Mouse (Mus musculus): ENCODE results near the gene Ldhd.

Gene Ldhd

GRCm38 (mm10) chr8:111627923-111628322, 2.3 kb downstream of the Ldhd start:
- no peak for DNase-seq (ENCODE audit: low spot score)

DNA sequence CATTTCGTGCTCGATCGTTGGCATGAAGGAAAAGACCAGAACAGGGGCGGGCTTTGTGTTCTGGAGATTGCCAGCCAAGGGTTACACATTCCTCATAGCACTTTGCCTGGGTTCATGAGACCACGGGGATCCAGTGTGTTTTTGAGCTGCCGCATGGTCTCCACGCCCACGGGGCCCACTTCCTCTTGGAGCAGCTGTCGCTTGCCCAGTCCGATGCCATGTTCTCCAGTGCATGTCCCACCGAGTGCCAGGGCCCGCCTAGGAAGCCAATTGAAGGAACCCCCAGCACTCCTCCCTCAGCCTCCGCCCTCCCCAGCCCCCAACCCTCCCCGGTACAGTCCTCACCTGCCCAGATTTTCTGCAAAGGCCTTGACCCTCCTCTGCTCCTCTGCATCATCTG, 3.2 kb downstream of the Ldhd start:
- no peak for DNase-seq (ENCODE audit: low spot score)

DNA sequence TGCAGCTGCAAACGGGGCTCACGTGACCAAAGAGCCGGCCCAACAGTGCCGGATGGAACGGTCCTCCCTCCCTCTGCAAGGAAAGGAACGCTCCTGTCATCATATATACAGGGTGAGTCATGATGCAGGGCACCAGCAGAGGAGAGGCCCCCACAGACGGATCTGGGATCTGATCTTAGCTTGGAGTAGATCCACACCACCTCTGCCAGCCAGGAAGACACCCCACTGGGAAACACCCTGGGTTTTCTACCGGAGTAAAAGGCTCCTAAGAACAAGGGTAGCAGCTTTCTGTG, 3.7 kb downstream of the Ldhd start:
- peak; percentile 29 for DNase-seq (ENCODE audit: low spot score)

- DNase-seq (ENCODE audit: low spot score): peak; percentile 76
Measured at GRCm38 (mm10) chr8:111625694-111626527, 4.3 kb downstream of the Ldhd start.

DNA sequence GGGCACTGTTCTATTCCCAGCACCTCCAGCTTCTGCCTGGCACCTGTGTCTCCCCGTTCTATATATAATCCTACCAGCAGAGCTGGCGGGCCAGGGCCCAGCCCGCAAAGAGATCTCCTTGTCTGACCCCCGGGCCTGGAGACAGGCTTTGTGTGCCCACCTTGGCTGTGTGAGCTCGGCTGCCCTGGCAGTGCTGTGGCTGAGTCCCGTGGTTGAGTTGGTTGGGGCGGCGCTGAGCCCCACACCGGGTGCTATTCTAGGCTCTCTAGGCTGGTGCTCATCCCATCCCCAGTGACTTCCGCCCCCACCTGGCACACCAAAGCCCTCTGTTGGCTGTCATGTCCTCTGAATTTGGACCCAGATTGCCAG, 5.3 kb downstream of the Ldhd start:
- no peak for DNase-seq (ENCODE audit: low spot score)

GRCm38 (mm10) chr8:111624081-111624852, 5.9 kb downstream of the Ldhd start:
- DNase-seq (ENCODE audit: low spot score): peak; percentile 80

- DNase-seq (ENCODE audit: low spot score): no peak
Measured at GRCm38 (mm10) chr8:111622553-111622952, 7.6 kb downstream of the Ldhd start.

DNA sequence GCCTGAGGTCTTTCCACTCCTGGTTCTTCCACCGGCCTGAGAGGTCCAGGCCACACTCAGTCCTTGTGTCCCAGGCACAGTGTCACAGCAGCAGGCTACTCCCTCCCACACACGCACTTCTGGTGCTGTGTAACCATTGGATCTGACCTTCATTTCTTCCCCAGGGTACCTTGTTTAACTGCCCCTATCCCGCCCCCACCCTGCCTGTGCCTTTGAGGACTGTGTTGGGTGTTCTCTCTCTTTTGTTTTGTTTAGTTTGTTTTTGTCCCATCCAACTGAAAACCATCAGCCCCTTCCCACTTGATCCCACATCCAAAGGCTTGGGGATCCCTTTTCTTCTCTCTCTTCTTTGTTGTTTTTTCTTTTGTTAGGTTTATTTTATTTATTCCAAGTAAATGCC, 8.1 kb downstream of the Ldhd start:
- no peak for DNase-seq (ENCODE audit: low spot score)

DNA sequence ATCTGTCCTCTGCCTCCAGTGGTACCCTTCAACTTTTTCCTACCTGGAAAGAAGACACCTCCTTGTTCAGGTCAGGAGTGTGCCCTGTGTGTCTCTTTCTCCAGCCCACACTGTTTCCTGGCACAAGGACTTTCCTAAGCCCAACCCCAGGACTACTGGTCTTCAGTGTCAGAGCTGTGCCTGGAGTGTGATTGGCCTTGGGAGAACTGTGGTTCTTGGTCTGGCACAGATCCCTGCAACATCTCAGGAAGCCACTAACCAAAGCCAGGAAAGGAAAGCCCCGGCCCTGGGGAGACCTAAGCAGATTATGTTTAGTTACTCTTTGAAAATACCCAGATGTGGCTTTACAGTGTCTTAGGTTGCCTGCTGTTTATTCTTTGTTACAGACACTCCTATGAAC, 10.2 kb downstream of the Ldhd start:
- DNase-seq (ENCODE audit: low spot score): no peak

GRCm38 (mm10) chr8:111618273-111618672, 11.9 kb downstream of the Ldhd start:
- no peak for DNase-seq (ENCODE audit: low spot score)

DNA sequence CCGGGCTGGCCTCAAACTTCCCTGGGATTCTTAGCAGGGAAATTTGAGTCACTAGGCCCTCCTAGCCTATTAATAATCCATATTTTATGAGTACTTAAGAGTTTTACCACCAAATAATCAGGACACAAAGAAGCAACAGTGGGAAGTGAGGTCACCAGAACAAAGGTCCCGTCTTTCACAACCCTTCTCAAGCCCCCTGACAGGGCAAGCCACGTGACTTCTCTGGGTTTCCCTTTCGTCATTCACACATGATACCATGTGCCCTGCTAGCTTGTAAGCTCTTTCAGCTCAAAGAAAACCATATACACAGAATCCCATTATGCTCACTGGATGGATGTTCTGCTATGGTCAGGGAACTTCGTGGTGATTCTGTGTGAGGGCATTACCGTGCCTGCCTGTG, 12.4 kb downstream of the Ldhd start:
- DNase-seq (ENCODE audit: low spot score): no peak

DNA sequence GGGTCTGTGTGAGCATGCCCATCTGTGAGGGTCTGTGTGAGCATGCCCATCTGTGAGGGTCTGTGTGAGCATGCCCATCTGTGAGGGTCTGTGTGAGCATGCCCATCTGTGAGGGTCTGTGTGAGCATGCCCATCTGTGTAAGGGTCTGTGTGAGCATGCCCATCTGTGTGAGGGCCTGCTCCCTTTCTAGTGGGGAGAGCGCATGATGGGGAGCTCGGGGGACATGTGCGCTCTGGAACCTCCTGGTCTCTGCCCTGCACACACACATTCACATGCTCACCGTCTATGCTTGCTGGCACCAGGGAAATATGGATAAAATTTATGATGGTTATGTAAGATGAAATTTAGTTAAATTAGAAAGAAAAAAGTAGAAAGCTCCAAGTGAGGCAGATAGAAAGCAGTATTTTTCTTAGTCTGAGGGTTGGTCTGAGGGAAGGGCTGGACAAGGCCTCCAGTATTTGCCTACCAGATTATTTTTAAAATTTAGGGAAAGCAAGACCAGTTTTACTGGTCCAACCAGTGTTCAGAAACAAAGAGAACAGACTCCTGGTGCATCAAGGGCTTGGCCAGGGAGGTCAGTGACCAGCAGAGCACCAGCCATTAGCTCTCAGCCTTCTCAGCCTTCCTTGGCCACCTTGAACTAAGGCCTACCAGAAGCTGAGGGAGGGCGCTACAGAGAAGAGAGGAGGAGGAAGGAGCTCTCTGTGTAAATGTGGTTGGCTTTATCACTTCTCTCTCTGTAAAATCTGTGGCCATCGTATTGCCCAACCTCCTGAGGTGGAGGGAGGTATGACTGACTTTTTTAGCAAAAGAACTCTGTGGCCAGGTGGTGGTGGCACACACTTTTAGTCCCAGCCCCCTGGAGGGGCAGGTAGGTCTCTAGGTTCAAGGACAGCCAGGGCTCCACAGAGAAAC, 15.1 kb downstream of the Ldhd start:
- peak; percentile 35 for DNase-seq (ENCODE audit: low spot score)

DNA sequence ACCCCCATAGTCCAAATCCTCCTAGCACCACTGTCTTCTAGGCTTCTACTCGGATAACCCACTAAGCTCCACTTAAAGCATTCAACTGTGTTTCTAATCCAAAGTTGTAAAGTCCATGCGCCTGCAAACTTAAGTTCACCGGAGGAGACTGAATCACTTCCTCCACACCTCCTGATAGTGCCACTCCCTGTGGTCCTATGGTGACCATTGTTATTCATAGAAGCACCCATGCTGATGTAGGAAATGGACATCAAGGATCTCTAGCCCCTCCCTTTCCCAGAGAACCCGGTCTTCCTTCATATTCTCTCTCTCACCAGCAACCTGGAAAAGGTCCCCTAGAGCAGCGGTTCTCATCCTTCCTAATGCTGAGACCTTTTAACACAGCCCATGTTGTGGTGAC, 17.0 kb downstream of the Ldhd start:
- DNase-seq (ENCODE audit: low spot score): no peak

- no peak for DNase-seq (ENCODE audit: low spot score)
Measured at GRCm38 (mm10) chr8:111607414-111607813, 22.8 kb downstream of the Ldhd start.

GRCm38 (mm10) chr8:111606961-111607360, 23.2 kb downstream of the Ldhd start:
- DNase-seq (ENCODE audit: low spot score): no peak

DNA sequence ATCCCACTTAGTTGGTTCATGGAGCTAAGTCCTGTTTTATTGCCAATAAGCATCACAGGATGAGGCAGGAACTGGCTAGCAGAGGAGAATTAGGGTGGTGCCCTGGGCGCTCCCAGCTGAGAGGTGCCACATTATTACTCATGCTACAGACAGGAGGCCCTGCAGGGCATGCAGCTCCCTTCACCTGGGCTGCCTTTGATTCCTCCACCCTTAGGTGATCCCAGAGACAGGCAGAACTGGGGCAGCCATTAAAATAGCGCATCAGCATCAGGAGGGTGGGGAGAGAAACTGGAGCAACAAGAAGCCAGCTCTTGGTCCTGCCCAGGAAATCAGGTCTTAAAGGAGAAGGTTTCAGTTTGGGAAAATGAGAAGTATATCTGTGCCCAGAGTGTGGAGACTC, 25.2 kb downstream of the Ldhd start:
- DNase-seq (ENCODE audit: low spot score): peak; percentile 17

GRCm38 (mm10) chr8:111602050-111602449, 28.1 kb downstream of the Ldhd start:
- no peak for DNase-seq (ENCODE audit: low spot score)

DNA sequence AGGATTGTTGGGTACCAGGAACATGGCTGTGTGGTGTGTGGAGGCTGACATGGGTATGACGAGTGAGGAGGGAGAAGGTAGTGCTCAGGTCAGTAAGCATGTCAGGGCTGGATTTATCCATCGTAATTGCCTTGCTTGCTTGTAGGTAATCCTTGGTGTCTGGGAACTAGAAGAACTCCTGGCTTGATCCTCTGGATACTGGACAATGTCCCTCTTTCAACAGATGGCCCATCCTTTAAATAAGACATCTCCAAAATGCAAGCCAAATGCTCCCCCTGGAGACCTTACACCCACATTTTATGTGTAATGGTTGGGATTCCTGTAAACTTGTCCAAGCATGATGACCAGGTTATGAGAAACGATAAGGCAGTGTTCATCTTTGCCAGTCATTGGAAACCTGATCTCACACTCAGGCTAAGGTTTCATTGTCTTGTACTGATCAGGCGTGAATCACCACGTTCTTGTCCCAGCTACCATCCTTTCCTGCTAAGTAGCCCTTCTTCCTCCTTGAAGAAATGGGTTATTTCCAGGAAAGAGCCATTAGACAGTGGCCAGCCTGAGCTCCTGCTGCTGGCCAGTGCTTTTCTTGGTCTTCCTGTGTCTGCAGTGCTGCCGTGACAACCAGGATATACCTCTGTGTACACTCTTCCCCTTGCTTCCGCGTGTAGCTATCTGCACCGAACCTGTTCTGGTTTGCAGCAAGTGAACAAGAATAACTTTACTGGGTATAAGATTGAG, 30.3 kb downstream of the Ldhd start:
- DNase-seq (ENCODE audit: low spot score): no peak

GRCm38 (mm10) chr8:111597310-111597709, 32.9 kb downstream of the Ldhd start:
- peak; percentile 33 for DNase-seq (ENCODE audit: low spot score)

GRCm38 (mm10) chr8:111596485-111596821, 33.7 kb downstream of the Ldhd start:
- no peak for DNase-seq (ENCODE audit: low spot score)

DNA sequence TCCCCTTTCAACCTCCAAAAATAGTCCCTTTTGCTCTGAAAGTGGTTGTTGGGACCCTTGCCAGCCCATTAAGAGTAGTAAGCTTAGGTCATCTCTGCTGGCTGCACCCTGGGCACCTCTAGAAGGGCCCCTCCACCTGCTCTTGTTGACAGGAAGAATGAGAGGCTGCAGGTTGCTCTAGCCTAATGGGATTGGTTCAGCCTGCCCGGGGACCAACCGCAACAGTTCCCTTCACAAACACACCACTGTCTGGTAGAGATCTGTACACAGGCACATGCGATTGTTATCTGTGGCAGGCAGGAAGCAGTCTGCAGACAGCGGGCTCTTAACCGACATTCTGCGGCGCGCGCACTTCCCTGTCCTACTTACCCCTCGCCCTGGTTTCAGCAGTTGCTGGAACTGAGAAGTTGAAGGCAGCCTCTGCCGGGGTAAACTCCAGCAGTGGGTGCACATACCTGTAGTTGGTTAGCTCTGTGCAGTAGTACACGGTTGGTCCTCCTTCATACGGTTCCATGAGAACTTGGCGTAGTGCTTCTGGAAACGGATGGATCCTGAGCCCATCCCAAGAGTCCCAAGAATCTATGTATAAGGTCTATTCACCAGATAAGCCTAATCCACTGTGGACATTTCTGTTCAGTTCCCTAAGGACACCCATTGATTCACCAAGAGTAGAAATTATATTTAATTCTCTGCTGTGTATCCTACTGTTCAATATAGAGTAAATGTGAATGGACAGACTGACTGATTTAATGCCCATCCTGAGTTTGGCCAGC, 34.3 kb downstream of the Ldhd start:
- peak; percentile 65 for DNase-seq (ENCODE audit: low spot score)

All from urinary bladder, postnatal 14 days (tissue).